Mouse (Mus musculus) brain, embryonic 14.5 days (tissue): ENCODE results near the gene App.

Experiments
- CTCF ChIP-seq: fragments of 200-500 bp; IDR thresholded peaks from 2 replicates; pipeline ENCODE4 v1.5.1; 2012; ENCODE audit warnings: inconsistent platforms, mild to moderate bottlenecking, moderate library complexity, borderline replicate concordance; ENCODE audit not compliant: insufficient read depth, insufficient read length; ENCODE audit errors: extremely low read depth
- POLR2A ChIP-seq: fragments of 200-500 bp; IDR thresholded peaks from 2 replicates; pipeline ENCODE4 v1.6.1; 2012; ENCODE audit warnings: mild to moderate bottlenecking, inconsistent platforms, borderline replicate concordance; ENCODE audit not compliant: poor library complexity, insufficient read depth, insufficient read length, severe bottlenecking; ENCODE audit errors: extremely low read depth

GRCm38 (mm10) chr16:85124649-85125048 lies 48.9 kb downstream of the App start:
- TF ChIP-seq CTCF (no peak), POLR2A (no peak)
